Mouse (Mus musculus) heart, embryonic 13.5 days (tissue): ENCODE data around the gene Tmem135. TPM values are rescaled to one million over a fixed set of nuclear protein-coding genes. Genes with fewer than 3 reads are reported as not detected.

Experiments
- ATAC-seq: fragments of 200-750 bp; cut with Nextera tagmentation; 2 replicates; pipeline ENCODE4 v1.8.0; 2017; ENCODE audit warnings: moderate TSS enrichment; ENCODE audit not compliant: insufficient number of reproducible peaks, low FRiP score, low TSS enrichment; ENCODE audit errors: extremely low read depth
- H3K27ac ChIP-seq: fragments of 300-500 bp; sonication (generic); replicated peaks from 2 replicates; pipeline ENCODE4 v1.5.1; 2015; ENCODE audit warnings: moderate library complexity, mild to moderate bottlenecking, inconsistent platforms
- H3K27me3 ChIP-seq: fragments of 300-500 bp; sonication (generic); replicated peaks from 2 replicates; pipeline ENCODE4 v1.6.1; 2015; ENCODE audit warnings: mild to moderate bottlenecking, inconsistent platforms
- H3K36me3 ChIP-seq: fragments of 300-500 bp; sonication (generic); 2 replicates; pipeline ENCODE4 v1.6.1; 2015; ENCODE audit warnings: mild to moderate bottlenecking, inconsistent platforms
- H3K4me1 ChIP-seq: fragments of 300-500 bp; sonication (generic); 2 replicates; pipeline ENCODE4 v1.6.1; 2015; ENCODE audit warnings: inconsistent platforms
- H3K4me2 ChIP-seq: fragments of 300-500 bp; sonication (generic); 2 replicates; pipeline ENCODE4 v1.6.1; 2015; ENCODE audit warnings: inconsistent platforms, mild to moderate bottlenecking, moderate library complexity
- H3K4me3 ChIP-seq: fragments of 300-500 bp; sonication (generic); 2 replicates; pipeline ENCODE4 v1.5.1; 2015; ENCODE audit warnings: moderate library complexity, mild to moderate bottlenecking, inconsistent platforms
- H3K9ac ChIP-seq: fragments of 300-500 bp; sonication (generic); 2 replicates; pipeline ENCODE4 v1.6.1; 2015; ENCODE audit warnings: inconsistent platforms, mild to moderate bottlenecking, moderate library complexity
- H3K9me3 ChIP-seq: fragments of 300-500 bp; sonication (generic); 2 replicates; pipeline ENCODE4 v1.6.1; 2016; ENCODE audit warnings: inconsistent platforms
- WGBS: fragments of 180-500 bp; shearing (Covaris S2); methylation state at CpG from one replicate; pipeline ENCODE4 v1.1.7; 2015; ENCODE audit warnings: mixed read lengths; 5-methylcytosine and 5-hydroxymethylcytosine counted together
- polyA plus RNA-seq: library from polyadenylated mRNA; unstranded; fragments of >200 nt; fragmentation: Nextera tagmentation; extraction: Ambion mirVana; gene quantifications from 2 replicates; pipeline ENCODE4 v1.2.1, GENCODE M21; 2015

The Tmem135 gene
- polyA plus RNA-seq, 1 experiment from 2014 or later = 21.7 TPM

DNA sequence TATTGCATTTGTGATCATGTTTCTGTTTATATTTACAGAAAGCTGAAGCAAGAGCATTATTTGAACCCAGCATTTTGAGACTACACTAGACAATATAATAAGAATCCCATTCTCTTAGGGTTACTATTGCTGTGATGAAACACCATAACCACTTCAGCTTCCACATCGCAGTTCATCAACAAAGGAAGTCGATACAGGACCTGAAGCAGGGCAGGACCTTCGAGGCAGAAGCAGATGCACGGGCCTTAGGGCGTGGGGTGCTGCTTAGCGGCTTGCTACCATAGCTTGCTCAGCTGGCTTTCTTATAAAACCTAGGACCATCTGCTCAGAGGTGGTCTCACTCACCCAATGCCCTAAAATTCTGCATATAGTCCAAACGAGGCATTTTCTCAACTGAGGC is 188.3 kb downstream of the Tmem135 start:
- Histone ChIP-seq H3K27me3 (no peaks in the 10 kb centered on the region), H3K4me2 (no peak overlapping the region), H3K27ac (peak overlapping the region; percentile 55), H3K4me3 (no peak overlapping the region), H3K9ac (no peak overlapping the region), H3K4me1 (peaks cover 28% of the 10 kb centered on the region), H3K9me3 (no peaks in the 10 kb centered on the region), H3K36me3 (no peaks in the 10 kb centered on the region)
- 64% methylated on average over 7 of the region's 7 CpGs for WGBS
- no peak for ATAC-seq

GRCm38 (mm10) chr7:89210506-89210905 is 193.5 kb downstream of the Tmem135 start:
- Histone ChIP-seq H3K4me3 (no peak overlapping the region), H3K9ac (no peak overlapping the region), H3K4me1 (peaks cover 21% of the 10 kb centered on the region), H3K27ac (no peak overlapping the region), H3K9me3 (no peaks in the 10 kb centered on the region), H3K4me2 (no peak overlapping the region), H3K27me3 (no peaks in the 10 kb centered on the region), H3K36me3 (no peaks in the 10 kb centered on the region)
- 27% methylated on average over 6 of the region's 6 CpGs for WGBS
- no peak for ATAC-seq

GRCm38 (mm10) chr7:89206165-89206564 is 197.9 kb downstream of the Tmem135 start:
- Histone ChIP-seq H3K27me3 (no peaks in the 10 kb centered on the region), H3K4me3 (no peak overlapping the region), H3K9ac (no peak overlapping the region), H3K27ac (no peak overlapping the region), H3K4me2 (no peak overlapping the region), H3K36me3 (no peaks in the 10 kb centered on the region), H3K4me1 (peaks cover 26% of the 10 kb centered on the region), H3K9me3 (no peaks in the 10 kb centered on the region)
- 81% methylated on average over 3 of the region's 3 CpGs for WGBS
- ATAC-seq = no peak

DNA sequence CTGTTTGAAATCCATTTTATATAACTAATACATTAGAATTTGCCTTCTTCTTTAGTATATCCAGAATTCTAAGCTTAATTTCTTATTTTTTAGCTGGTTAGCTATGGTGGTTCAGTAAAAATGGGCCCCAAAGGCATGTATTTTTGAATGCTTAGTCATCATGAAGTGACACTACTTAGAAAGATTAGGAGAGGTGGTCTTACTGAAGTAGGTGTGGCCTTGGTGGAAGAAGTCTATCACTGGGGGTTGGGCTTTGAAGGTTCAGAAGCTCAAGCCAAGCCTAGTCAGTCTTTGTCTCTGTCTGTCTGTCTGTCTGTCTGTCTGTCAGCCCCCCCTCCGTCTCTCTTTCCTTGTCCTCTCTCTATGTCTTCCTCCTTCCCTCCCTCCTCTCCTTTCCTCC is 198.6 kb downstream of the Tmem135 start:
- Histone ChIP-seq H3K4me3 (no peak overlapping the region), H3K9ac (no peak overlapping the region), H3K4me2 (no peak overlapping the region), H3K4me1 (peaks cover 19% of the 10 kb centered on the region), H3K27me3 (no peaks in the 10 kb centered on the region), H3K9me3 (no peaks in the 10 kb centered on the region), H3K27ac (no peak overlapping the region), H3K36me3 (no peaks in the 10 kb centered on the region)
- no peak for ATAC-seq
- 94% methylated on average over 1 of the region's 1 CpGs for WGBS

DNA sequence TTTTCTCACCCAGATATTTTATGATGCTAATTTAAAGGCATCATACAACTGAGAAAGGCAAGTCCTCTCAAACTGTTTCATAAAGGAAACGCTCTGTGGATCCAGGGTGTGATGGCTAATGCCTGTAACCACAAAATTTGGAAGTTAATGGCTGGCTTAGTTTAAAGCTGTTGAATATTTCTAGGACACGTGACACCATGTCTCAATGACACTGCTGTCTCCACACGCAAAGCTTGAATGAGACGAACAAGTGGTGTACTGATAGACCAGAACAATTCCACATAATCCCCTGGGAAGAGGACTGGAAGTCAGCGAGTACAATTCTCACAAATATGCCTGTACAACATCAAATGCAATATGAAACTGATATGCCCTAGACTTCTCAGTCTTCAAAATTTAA is 200.9 kb downstream of the Tmem135 start:
- no peak overlapping the region for H3K4me3 ChIP-seq
- H3K9ac ChIP-seq = no peak overlapping the region
- H3K27ac ChIP-seq = no peak overlapping the region
- peaks cover 9% of the 10 kb centered on the region for H3K4me1 ChIP-seq
- no peaks in the 10 kb centered on the region for H3K27me3 ChIP-seq
- no peaks in the 10 kb centered on the region for H3K9me3 ChIP-seq
- no peak overlapping the region for H3K4me2 ChIP-seq
- 50% methylated on average over 5 of the region's 5 CpGs for WGBS
- ATAC-seq = no peak
- no peaks in the 10 kb centered on the region for H3K36me3 ChIP-seq

GRCm38 (mm10) chr7:89201954-89202353 is 202.1 kb downstream of the Tmem135 start:
- Histone ChIP-seq H3K4me2 (no peak overlapping the region), H3K9me3 (no peaks in the 10 kb centered on the region), H3K27ac (no peak overlapping the region), H3K4me1 (peaks cover 9% of the 10 kb centered on the region), H3K27me3 (no peaks in the 10 kb centered on the region), H3K4me3 (no peak overlapping the region), H3K9ac (no peak overlapping the region), H3K36me3 (no peaks in the 10 kb centered on the region)
- no peak for ATAC-seq

DNA sequence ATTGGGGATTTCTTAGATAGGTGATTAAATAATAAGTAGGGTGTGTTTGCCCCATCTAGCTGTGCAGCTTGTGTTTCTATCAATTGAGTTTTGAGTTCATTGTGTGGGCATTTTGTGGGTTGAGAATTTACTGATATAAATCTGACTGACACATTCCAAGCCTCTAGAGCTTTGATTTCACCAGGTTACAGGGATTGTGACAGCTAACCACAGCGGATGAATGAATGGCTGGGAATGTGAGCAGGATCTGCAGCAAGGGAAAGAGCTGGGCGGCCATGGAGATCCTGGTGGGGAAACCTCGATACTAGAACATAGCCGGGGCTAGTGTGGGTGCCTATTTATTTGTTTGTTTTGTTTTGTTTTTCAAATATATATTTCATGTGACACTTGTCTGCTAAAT is 205.5 kb downstream of the Tmem135 start:
- Histone ChIP-seq H3K27ac (no peak overlapping the region), H3K27me3 (no peaks in the 10 kb centered on the region), H3K4me1 (peaks cover 15% of the 10 kb centered on the region), H3K4me3 (no peak overlapping the region), H3K9ac (no peak overlapping the region), H3K36me3 (no peaks in the 10 kb centered on the region), H3K4me2 (no peak overlapping the region), H3K9me3 (no peaks in the 10 kb centered on the region)
- no peak for ATAC-seq
- WGBS = 83% methylated on average over 4 of the region's 4 CpGs

DNA sequence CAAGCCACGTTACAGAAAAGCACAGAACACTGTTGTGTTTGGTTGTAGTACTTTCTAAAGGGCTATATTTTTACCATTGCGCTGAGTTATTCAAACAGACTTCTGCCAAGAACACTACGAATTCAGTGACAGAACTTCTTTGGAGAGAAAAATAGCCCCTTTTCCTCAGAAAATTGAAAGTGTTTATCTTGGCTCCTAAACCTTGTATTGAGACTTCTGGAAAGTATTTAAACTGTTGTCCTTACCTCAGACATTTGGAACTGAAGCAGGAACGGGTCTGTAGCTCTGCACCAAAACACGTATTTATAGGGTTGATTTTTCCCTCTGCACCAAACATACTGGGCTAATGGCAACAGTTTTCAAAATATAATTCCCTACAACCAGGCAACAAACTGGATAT is 210.6 kb downstream of the Tmem135 start:
- peaks cover 10% of the 10 kb centered on the region; the same call in 1 of the 2 replicates for H3K4me1 ChIP-seq
- no peak overlapping the region for H3K4me3 ChIP-seq
- no peak for ATAC-seq
- no peaks in the 10 kb centered on the region for H3K27me3 ChIP-seq
- H3K36me3 ChIP-seq = no peaks in the 10 kb centered on the region
- no peak overlapping the region for H3K9ac ChIP-seq
- peak overlapping the region; percentile 59 for H3K27ac ChIP-seq
- H3K4me2 ChIP-seq = no peak overlapping the region
- 56% methylated on average over 5 of the region's 5 CpGs for WGBS
- no peaks in the 10 kb centered on the region for H3K9me3 ChIP-seq

GRCm38 (mm10) chr7:89183928-89184327 is 220.1 kb downstream of the Tmem135 start:
- peak overlapping the region; percentile 52 for H3K27ac ChIP-seq
- H3K36me3 ChIP-seq = peaks cover 4% of the 10 kb centered on the region
- no peaks in the 10 kb centered on the region for H3K9me3 ChIP-seq
- no peak overlapping the region for H3K4me3 ChIP-seq
- 55% methylated on average over 4 of the region's 4 CpGs for WGBS
- ATAC-seq = no peak
- H3K9ac ChIP-seq = no peak overlapping the region
- H3K4me1 ChIP-seq = peaks cover 34% of the 10 kb centered on the region
- H3K27me3 ChIP-seq = no peaks in the 10 kb centered on the region
- no peak overlapping the region for H3K4me2 ChIP-seq

- H3K4me2 ChIP-seq = no peak overlapping the region
- peaks cover 4% of the 10 kb centered on the region for H3K36me3 ChIP-seq
- no peak overlapping the region for H3K4me3 ChIP-seq
- no peak overlapping the region for H3K27ac ChIP-seq
- H3K9ac ChIP-seq = no peak overlapping the region
- H3K27me3 ChIP-seq = no peaks in the 10 kb centered on the region
- H3K9me3 ChIP-seq = no peaks in the 10 kb centered on the region
- no peak for ATAC-seq
- peaks cover 36% of the 10 kb centered on the region for H3K4me1 ChIP-seq
- WGBS = 67% methylated on average over 5 of the region's 5 CpGs
Observed at GRCm38 (mm10) chr7:89182943-89183342, 221.1 kb downstream of the Tmem135 start.

- Histone ChIP-seq H3K9ac (no peak overlapping the region), H3K4me3 (no peak overlapping the region), H3K4me1 (peaks cover 33% of the 10 kb centered on the region), H3K27me3 (no peaks in the 10 kb centered on the region), H3K27ac (no peak overlapping the region), H3K36me3 (peaks cover 4% of the 10 kb centered on the region), H3K4me2 (no peak overlapping the region), H3K9me3 (no peaks in the 10 kb centered on the region)
- WGBS = 48% methylated on average over 1 of the region's 1 CpGs
- no peak for ATAC-seq
Observed at GRCm38 (mm10) chr7:89181285-89181684, 222.7 kb downstream of the Tmem135 start.

GRCm38 (mm10) chr7:89178601-89179000 is 225.4 kb downstream of the Tmem135 start:
- Histone ChIP-seq H3K36me3 (peaks cover 4% of the 10 kb centered on the region), H3K4me3 (no peak overlapping the region), H3K27ac (0 out of 2 replicates have a peak overlapping the region, but pooled peaks have one; percentile 15), H3K9ac (no peak overlapping the region), H3K4me2 (no peak overlapping the region), H3K9me3 (no peaks in the 10 kb centered on the region), H3K4me1 (peaks cover 26% of the 10 kb centered on the region), H3K27me3 (no peaks in the 10 kb centered on the region)
- 71% methylated on average over 2 of the region's 2 CpGs for WGBS
- no peak for ATAC-seq
